Mouse (Mus musculus): Measurements from ENCODE around the gene Zfp692. TPM values are rescaled to one million over a fixed set of nuclear protein-coding genes. Genes with fewer than 3 reads are reported as not detected.

Zfp692 gene
- total and polyA plus RNA-seq, 3 experiments = 25.7 to 38.0 TPM; not detected in 1

DNA sequence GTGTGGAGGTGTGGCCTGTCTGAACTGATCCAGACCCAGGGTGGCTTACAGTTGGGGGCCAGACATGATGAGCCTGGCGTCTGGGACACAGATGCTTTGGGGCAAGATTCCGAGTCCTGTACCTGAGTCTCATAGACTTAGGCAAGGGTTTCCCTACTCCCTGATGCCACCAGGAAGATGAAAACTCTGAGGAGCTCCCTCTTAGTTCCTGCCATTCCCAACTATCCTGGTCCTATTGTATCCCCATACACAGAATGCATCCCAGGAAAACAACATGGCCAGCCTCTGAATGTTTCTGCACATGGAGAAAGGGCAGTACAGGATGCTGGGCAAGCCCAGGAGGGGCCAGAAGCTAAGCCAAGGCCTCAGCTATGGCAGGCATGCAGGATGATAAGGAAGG lies 43.4 kb upstream of the Zfp692 start (continued):
- TF ChIP-seq MAFK (IDR thresholded peaks at IDR 0.05; ENCODE audit: borderline replicate concordance, low read depth, low read length) = no peak

- no peak for DNase-seq (ENCODE audit: low read depth, low spot score)
- Histone ChIP-seq H3K36me3 (ENCODE audit: control insufficient read depth in 1 of 2, insufficient read depth in 2 of 2, low read length in 2 of 2) (no peaks in the 10 kb centered on the region), H3K79me2 (ENCODE audit: control insufficient read depth, insufficient read depth, low read length, poor library complexity) (no peaks in the 10 kb centered on the region), H3K9me3 (replicated peaks; ENCODE audit: insufficient read depth, low read length) (no peaks in the 10 kb centered on the region), H3K4me3 (ENCODE audit: control insufficient read depth in 1 of 2, insufficient read depth in 1 of 2, low read depth in 2 of 2, low read length in 2 of 2) (no peak overlapping the region), H3K9ac (ENCODE audit: control insufficient read depth, low read depth, low read length, poor library complexity, severe bottlenecking) (no peak overlapping the region), H3K27me3 (ENCODE audit: control insufficient read depth in 1 of 2, insufficient read depth in 2 of 2, low read length in 2 of 2) (no peaks in the 10 kb centered on the region; a peak in 4 of 4 replicates), H3K4me1 (ENCODE audit: control insufficient read depth in 1 of 2, insufficient read depth in 2 of 2, low read length in 2 of 2) (no peaks in the 10 kb centered on the region; a peak in 1 of 4 replicates), H3K27ac (ENCODE audit: control insufficient read depth, low read depth, low read length) (no peak overlapping the region)
- TF ChIP-seq GATA1 (IDR thresholded peaks at IDR 0.05; ENCODE audit: low read depth, low read length) (no peak), MAFK (IDR thresholded peaks at IDR 0.05; ENCODE audit: borderline replicate concordance, low read depth, low read length) (no peak), MXI1 (IDR thresholded peaks at IDR 0.05; ENCODE audit: low read depth, low read length) (no peak), ELF1 (IDR thresholded peaks at IDR 0.05; ENCODE audit: low read depth, low read length) (no peak), KAT2A (conservative IDR thresholded peaks at IDR 0.05; ENCODE audit: low read depth, low read length) (no peak), SMC3 (IDR thresholded peaks at IDR 0.05; ENCODE audit: low read depth, low read length) (no peak), POLR2A (IDR thresholded peaks at IDR 0.05; ENCODE audit: control insufficient read depth in 1 of 2, insufficient read depth in 1 of 2, low read depth in 1 of 2, low read length in 2 of 2, poor library complexity in 1 of 2) (no peak), GABPA (IDR thresholded peaks at IDR 0.05; ENCODE audit: low read depth, low read length) (no peak), MEF2A (IDR thresholded peaks at IDR 0.05; ENCODE audit: extremely low read depth, insufficient replicate concordance, low read depth, low read length, poor library complexity, severe bottlenecking) (no peak), RCOR1 (IDR thresholded peaks at IDR 0.05; ENCODE audit: low read depth, low read length) (no peak), BHLHE40 (IDR thresholded peaks at IDR 0.05; ENCODE audit: borderline replicate concordance, low read depth, low read length) (no peak), E2F4 (IDR thresholded peaks at IDR 0.05; ENCODE audit: borderline replicate concordance, low read depth, low read length) (no peak), ZKSCAN1 (IDR thresholded peaks at IDR 0.05; ENCODE audit: low read depth, low read length) (no peak), MAZ (IDR thresholded peaks at IDR 0.05; ENCODE audit: low read depth, low read length) (no peak), CHD2 (IDR thresholded peaks at IDR 0.05; ENCODE audit: low read length) (no peak), USF1 (IDR thresholded peaks at IDR 0.05; ENCODE audit: low read depth, low read length) (no peak), ZMIZ1 (IDR thresholded peaks at IDR 0.05; ENCODE audit: low read depth, low read length) (no peak), USF2 (IDR thresholded peaks at IDR 0.05; ENCODE audit: borderline replicate concordance in 1 of 2, insufficient read depth in 1 of 2, low read depth in 1 of 2, low read length in 2 of 2) (no peak)
These were observed 42.3 kb upstream of the Zfp692 start for GRCm38 (mm10) chr11:58264546-58264945.

DNA sequence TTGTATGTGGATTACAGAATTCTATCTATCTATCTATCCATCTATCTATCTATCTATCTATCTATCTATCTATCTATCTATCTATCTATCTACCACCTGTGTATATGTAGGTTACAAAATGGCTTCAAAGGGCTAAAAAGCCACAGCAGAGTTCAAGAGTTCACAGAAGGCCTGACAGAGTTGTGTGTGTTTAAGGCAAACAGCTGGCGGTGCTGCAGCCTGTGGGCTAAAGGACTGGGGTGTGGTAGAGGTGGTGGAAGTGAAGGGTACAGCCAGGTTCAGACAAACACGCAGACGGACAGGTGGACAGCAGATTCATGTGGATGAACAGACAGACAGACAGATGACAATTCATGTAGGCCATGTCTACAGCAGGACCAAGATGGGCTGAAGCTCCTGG lies 38.6 kb upstream of the Zfp692 start:
- DNase-seq (ENCODE audit: low read depth, low spot score) = no peak
- H3K27me3 ChIP-seq (ENCODE audit: control insufficient read depth in 1 of 2, insufficient read depth in 2 of 2, low read length in 2 of 2) = peaks cover 5 to 6% of the 10 kb centered on the region in 2 experiments; a peak in 3 of 4 replicates
- H3K4me1 ChIP-seq (ENCODE audit: control insufficient read depth in 1 of 2, insufficient read depth in 2 of 2, low read length in 2 of 2) = no peaks in the 10 kb centered on the region; a peak in 1 of 4 replicates
- no peaks in the 10 kb centered on the region for H3K79me2 ChIP-seq (ENCODE audit: control insufficient read depth, insufficient read depth, low read length, poor library complexity)
- no peak overlapping the region for H3K27ac ChIP-seq (ENCODE audit: control insufficient read depth, low read depth, low read length)
- no peak overlapping the region for H3K4me3 ChIP-seq (ENCODE audit: control insufficient read depth in 1 of 2, insufficient read depth in 1 of 2, low read depth in 2 of 2, low read length in 2 of 2)
- no peaks in the 10 kb centered on the region for H3K36me3 ChIP-seq (ENCODE audit: control insufficient read depth in 1 of 2, insufficient read depth in 2 of 2, low read length in 2 of 2)
- no peak overlapping the region for H3K9ac ChIP-seq (ENCODE audit: control insufficient read depth, low read depth, low read length, poor library complexity, severe bottlenecking)
- H3K9me3 ChIP-seq (replicated peaks; ENCODE audit: insufficient read depth, low read length) = no peaks in the 10 kb centered on the region
- TF ChIP-seq SMC3 (IDR thresholded peaks at IDR 0.05; ENCODE audit: low read depth, low read length) (no peak), GATA1 (IDR thresholded peaks at IDR 0.05; ENCODE audit: low read depth, low read length) (no peak), USF1 (IDR thresholded peaks at IDR 0.05; ENCODE audit: low read depth, low read length) (no peak), NELFE (IDR thresholded peaks at IDR 0.05; ENCODE audit: low read depth, low read length) (no peak), RAD21 (IDR thresholded peaks at IDR 0.05; ENCODE audit: low read depth, low read length) (no peak), CHD2 (IDR thresholded peaks at IDR 0.05; ENCODE audit: low read length) (no peak), MAFK (IDR thresholded peaks at IDR 0.05; ENCODE audit: borderline replicate concordance, low read depth, low read length) (no peak), GABPA (IDR thresholded peaks at IDR 0.05; ENCODE audit: low read depth, low read length) (no peak), ETS1 (IDR thresholded peaks at IDR 0.05; ENCODE audit: low read depth, low read length) (no peak), TCF12 (IDR thresholded peaks at IDR 0.05; ENCODE audit: low read depth, low read length) (no peak), ZNF384 (IDR thresholded peaks at IDR 0.05; ENCODE audit: low read depth, low read length) (no peak), CHD1 (IDR thresholded peaks at IDR 0.05; ENCODE audit: low read depth, low read length) (no peak), MYC (IDR thresholded peaks at IDR 0.05; ENCODE audit: low read depth, low read length) (no peak), BHLHE40 (IDR thresholded peaks at IDR 0.05; ENCODE audit: borderline replicate concordance, low read depth, low read length) (no peak), MAX (IDR thresholded peaks at IDR 0.05; ENCODE audit: low read length) (no peak), MEF2A (IDR thresholded peaks at IDR 0.05; ENCODE audit: extremely low read depth, insufficient replicate concordance, low read depth, low read length, poor library complexity, severe bottlenecking) (no peak), TAL1 (IDR thresholded peaks at IDR 0.05; ENCODE audit: low read length) (no peak), POLR2AphosphoS5 (IDR thresholded peaks at IDR 0.05; ENCODE audit: borderline replicate concordance, low read depth, low read length) (no peak)

All from MEL (cell line).